Mouse (Mus musculus) A20 (cell line): ENCODE data around the gene Gm5662.
"Not testable (repeated sequence)": the region's sequence is repeated elsewhere in the genome, so short reads cannot be mapped to it uniquely, and the experiment has no call there.

Experiments
- DNase-seq: peaks from one replicate; pipeline ENCODE4 v3.0.0-alpha.2; 2011; ENCODE audit warnings: low read depth, low spot score

The Gm5662 gene

DNA sequence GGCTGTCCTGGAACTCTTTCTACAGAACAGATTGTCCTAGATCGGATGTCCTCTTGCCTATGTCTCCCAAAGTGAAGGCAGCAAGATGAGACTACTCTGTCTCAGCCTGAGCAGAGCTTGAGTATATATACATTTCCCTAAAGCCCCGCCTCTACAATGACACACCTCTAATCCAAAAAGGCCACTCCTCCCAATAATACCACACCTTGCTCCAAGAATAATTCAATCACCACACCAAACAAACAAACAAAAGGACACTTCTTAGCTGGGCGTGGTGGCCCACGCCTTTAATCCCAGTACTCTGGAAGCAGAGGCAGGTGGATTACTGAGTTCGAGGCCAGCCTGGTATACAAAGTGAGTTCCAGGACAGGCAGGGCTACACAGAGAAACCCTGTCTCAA, at the start of gene Gm5662:
Gene Gm5662 (minus strand): TSS at position 101 of the 400 bp plus-strand sequence.
- not testable (repeated sequence) for DNase-seq

DNA sequence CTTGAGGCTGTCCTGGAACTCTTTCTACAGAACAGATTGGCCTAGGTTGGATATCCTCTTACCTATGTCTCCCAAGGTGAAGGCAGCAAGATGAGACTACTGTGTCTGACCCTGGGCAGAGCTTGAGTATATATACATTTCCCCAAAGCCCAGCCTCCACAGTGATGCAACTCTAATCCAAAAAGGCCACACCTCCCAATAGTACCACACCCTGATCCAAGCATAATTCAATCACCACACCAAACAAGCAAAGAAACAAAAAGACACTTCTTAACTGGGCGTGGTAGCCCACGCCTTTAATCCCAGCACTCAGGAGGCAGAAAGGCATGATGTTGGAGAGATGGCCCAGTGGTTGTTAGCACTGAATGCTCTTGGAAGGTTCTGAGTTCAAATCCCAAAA, 49.6 kb upstream of the Gm5662 start, which contains the start of gene Gm5039:
Gene Gm5039 (minus strand): TSS at position 101 of the 400 bp plus-strand sequence.
- DNase-seq: not testable (repeated sequence)

DNA sequence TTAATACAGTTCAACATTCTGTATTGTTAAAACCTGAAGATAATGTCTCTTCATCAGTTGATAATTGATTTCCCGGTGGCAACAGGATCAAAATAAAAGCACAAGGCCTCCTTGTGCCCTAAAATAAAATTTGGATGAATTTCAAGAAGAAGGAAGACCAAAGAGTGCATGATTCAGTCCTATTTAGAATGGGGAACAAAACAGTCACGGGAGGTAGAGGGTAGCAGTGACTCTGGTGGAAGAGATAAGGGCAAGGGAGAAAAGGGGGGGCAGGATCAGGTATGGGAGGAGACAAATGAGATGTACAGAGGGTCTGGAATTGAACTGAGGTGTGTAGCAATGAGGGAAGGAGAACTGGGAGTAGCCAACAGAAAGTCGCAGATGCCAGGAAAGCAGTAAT, 40.3 kb upstream of the Gm5662 start:
- DNase-seq: no peak

DNA sequence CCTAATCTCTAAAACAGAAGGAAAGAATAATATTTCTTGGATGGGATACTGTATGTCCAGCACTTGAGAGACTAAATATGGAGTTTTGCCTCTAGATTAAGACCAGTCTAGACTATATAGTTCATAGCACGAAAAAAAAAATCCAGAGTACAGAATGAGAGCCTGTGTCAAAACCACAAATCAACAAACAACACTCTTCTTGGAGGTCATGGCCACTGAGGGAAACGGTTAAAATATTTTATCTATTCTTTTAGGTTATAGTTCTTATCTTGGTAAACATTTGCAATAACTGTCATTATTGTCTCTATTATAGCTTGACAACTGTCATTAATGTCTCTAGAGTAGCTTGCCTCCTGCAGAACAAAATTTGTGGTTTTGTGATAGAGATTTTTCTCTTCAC, 22.9 kb upstream of the Gm5662 start:
- not testable (repeated sequence) for DNase-seq

GRCm38 (mm10) chr12:88293082-88293481, 18.8 kb upstream of the Gm5662 start:
- DNase-seq: not testable (repeated sequence)

DNA sequence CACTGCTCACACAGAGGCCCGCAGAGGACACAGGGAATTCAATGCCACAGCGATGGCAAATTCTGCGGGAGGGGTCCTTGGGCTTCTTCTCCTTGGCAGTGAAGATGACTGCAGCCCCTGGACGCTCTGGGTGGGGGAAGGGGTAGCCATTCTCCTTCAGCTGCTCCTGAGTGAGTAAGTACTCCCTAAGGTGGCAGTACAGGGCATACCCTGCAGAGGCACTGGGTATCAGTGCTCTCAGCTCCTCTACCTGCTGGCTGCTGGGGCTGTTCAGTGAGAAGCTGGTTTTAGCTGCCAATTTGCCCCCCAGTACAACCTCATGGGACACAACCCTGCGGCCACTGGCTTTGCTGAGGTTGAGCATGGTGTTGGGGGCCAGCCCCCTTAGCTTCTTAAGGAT, 10.9 kb upstream of the Gm5662 start:
- not testable (repeated sequence) for DNase-seq

- DNase-seq: no peak
Observed at GRCm38 (mm10) chr12:88257241-88257640, 17.1 kb downstream of the Gm5662 start.

- not testable (repeated sequence) for DNase-seq
Observed at GRCm38 (mm10) chr12:88255917-88256316, 18.4 kb downstream of the Gm5662 start.

- DNase-seq: not testable (repeated sequence)
Observed at GRCm38 (mm10) chr12:88250000-88250399, 24.3 kb downstream of the Gm5662 start, which contains the start of gene Gm8332. Gm8332 (minus strand) TSS chr12:88250100.

GRCm38 (mm10) chr12:88245786-88246185, 28.5 kb downstream of the Gm5662 start:
- not testable (repeated sequence) for DNase-seq

DNA sequence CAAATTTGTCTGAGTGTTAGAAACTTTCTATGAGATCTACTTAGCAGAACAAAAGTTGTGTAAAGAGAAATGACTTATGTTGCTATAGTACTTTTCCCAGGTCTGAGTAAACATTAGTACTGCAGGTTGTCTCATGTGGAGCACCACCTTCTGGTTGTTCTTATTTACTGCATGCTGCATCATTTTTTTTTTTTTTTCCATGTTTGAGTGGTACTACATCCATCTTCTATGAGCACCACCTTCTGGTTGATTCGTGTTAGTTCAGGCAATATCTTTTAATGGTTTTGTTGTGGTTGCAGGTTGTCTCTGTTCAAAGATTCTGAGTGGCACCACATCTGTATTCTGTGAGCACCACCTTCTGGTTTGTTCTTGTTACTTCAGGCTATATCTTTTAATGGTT, 31.4 kb downstream of the Gm5662 start:
- DNase-seq: not testable (repeated sequence)
